Mouse (Mus musculus) kidney, adult 11 months (tissue): Measurements from ENCODE around the gene Pik3cb.

ENCODE experiments used
- DNase-seq: peaks from one replicate; pipeline ENCODE4 v3.0.0; 2022

The Pik3cb gene

GRCm38 (mm10) chr9:99074462-99074861 is 66.0 kb downstream of the Pik3cb start:
- DNase-seq, result no peak

DNA sequence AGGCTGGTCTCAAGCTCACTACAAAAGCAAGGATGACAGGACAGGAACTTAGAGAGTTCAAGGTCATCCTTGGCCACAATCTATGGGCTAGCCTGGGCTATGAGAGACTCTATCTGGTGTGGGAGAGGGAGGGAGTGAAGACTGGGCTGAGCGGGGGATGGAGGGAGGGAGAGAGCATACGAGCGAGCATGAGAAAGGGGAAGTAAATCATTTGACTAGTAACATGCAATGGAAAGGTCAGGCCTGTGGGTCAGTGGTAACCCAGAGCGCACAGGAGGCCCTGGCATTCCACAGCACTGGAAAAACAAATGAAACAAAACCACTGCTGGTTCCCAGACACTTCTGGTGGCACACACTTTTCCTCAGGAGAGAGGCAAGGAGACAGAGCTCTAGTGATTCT is 67.9 kb downstream of the Pik3cb start:
- DNase-seq, result no peak

- DNase-seq, result no peak
These were observed 75.1 kb downstream of the Pik3cb start for GRCm38 (mm10) chr9:99065311-99065710.

- no peak for DNase-seq
These were observed 76.2 kb downstream of the Pik3cb start for GRCm38 (mm10) chr9:99064216-99064615.

GRCm38 (mm10) chr9:99062544-99062943 is 77.9 kb downstream of the Pik3cb start:
- peak; percentile 54 for DNase-seq

DNA sequence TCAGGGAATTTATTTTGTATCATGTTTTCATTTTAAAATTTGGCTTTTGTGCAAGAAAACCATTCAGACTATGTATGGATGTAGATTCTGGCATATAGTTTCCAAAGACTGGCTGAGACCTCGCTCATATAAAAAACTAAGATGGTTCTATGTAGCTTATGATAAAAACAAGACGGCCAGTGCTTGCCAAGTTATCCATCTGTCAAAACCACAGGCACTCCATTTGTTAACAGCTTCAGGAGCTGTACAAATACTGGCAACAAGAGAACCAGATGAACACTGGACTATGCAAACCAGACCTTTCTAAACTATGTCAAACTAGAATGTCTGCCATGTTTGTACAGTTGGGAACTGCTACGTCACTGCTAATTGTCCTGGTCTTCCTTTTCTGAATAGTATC is 82.7 kb downstream of the Pik3cb start:
- DNase-seq, result no peak

GRCm38 (mm10) chr9:99049760-99050159 is 90.7 kb downstream of the Pik3cb start:
- no peak for DNase-seq

GRCm38 (mm10) chr9:99048724-99049250 is 91.6 kb downstream of the Pik3cb start:
- no peak for DNase-seq

DNA sequence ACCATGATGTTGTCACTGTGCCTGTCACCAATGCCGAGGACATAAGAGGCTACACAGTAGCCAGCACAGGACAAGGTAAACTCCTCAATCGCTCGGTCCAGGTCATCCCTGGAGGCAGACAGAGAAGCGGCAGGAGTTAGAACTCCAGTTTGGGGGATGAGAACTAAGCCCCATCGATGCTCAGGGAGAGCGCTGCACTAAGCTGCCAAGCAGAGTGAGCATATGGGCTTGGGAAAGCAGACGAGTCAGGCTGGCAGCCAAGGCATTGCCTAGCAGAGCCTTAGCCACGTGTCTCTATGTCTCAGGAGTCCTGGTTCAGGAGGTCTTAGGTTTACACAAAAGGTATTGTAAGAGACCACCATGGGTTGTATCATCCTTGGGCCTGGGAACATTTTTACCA is 95.7 kb downstream of the Pik3cb start:
- DNase-seq, result no peak

- DNase-seq, result no peak
These were observed 97.8 kb downstream of the Pik3cb start for GRCm38 (mm10) chr9:99042641-99043040.

- DNase-seq, result no peak
These were observed 98.4 kb downstream of the Pik3cb start for GRCm38 (mm10) chr9:99041994-99042393.

GRCm38 (mm10) chr9:99035575-99035974 is 104.8 kb downstream of the Pik3cb start, which contains the start of gene Gm1123:
Gene Gm1123 (minus strand): TSS chr9:99035715.
- DNase-seq, result no peak

- DNase-seq, result no peak
These were observed 106.3 kb downstream of the Pik3cb start for GRCm38 (mm10) chr9:99034111-99034510.

GRCm38 (mm10) chr9:99032031-99032430 is 108.4 kb downstream of the Pik3cb start:
- no peak for DNase-seq

DNA sequence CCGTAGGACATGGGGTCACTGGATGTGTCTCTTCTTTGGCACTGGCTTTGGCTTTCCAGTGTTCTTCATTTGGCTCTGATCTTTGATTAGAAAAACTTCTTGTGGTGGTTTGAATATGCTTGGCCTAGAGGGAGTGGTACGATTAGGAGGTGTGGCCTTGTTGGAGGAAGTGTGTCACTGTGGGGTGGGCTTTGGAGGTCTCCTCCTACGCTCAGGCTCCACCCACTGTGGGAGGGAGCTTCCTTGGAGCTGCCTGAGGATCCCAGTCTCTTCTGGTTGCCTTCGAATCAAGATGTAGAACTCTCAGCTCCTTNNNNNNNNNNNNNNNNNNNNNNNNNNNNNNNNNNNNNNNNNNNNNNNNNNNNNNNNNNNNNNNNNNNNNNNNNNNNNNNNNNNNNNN is 118.7 kb downstream of the Pik3cb start:
- DNase-seq, result no peak

DNA sequence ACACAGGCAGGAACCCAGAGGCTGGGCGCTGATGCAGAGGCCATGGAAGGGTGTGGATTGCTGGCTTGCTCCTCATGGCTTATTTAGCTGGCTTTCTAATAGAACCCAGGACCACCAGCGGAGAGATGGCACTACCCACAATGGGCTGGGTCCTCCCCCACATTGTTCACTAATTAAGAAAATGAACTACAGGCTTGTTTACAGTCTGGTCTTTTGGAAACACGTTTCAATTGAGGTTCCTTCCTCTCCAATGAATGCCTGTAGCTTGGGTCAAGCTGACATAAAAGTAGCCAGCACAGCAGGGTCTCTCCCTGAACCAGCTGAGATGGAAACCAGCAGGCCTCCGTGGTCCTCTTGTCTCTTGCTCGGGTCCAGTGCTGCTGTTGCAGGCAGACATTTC is 119.3 kb downstream of the Pik3cb start:
- no peak for DNase-seq

- DNase-seq, result peak; percentile 48
These were observed 122.7 kb downstream of the Pik3cb start for GRCm38 (mm10) chr9:99017679-99018078.

DNA sequence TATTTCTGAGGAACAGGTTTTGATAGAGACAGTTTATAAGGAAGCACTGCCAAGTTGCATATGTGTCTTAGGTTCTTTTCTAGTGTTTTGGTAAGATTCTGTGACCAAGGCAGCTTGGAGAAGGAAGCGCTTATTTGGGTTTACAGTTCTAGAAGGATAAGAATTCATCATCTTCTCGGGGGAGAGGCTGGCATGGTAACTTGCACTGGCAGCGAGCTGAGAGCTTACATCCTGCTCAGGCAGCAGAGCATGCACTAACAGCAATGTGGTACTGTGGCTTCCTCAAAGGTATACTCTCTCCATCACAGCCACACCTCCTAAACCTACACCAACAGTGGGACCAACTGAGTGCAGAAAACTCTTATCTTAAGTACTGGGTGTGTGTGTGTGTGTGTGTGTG is 123.7 kb downstream of the Pik3cb start:
- DNase-seq, result no peak

GRCm38 (mm10) chr9:99016301-99016700 is 124.1 kb downstream of the Pik3cb start:
- no peak for DNase-seq

GRCm38 (mm10) chr9:99009898-99010199 is 130.6 kb downstream of the Pik3cb start:
- no peak for DNase-seq

GRCm38 (mm10) chr9:99009069-99009897 is 131.1 kb downstream of the Pik3cb start:
- DNase-seq, result no peak

DNA sequence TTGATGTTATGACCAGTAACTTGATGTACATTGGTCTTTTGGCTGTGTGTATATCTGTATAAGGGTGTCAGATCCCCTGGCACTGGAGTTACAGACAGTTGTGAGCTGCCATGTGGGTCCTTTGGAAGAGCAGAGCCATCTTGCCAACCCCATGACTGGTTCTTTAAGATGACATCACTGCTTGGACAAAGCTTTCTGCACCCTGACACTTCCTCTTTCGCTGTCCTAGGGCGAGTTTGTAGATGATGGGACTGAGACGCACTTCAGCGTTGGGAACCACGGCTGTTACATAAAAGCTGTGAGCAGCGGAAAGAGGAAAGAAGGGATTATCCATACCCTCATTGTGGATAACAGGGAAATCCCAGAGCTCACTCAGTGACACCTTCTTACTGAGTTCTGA is 139.1 kb downstream of the Pik3cb start:
- DNase-seq, result no peak

GRCm38 (mm10) chr9:98999881-99000339 is 140.5 kb downstream of the Pik3cb start:
- no peak for DNase-seq

GRCm38 (mm10) chr9:98994103-98994502 is 146.3 kb downstream of the Pik3cb start:
- no peak for DNase-seq

GRCm38 (mm10) chr9:98987131-98987530 is 153.3 kb downstream of the Pik3cb start:
- DNase-seq, result no peak
